Mouse (Mus musculus) lung, embryonic 14.5 days (tissue): ENCODE measurements around the gene Msh5. TPM values are rescaled to one million over a fixed set of nuclear protein-coding genes. Genes with fewer than 3 reads are reported as not detected.
"Not testable (repeated sequence)": the region's sequence is repeated elsewhere in the genome, so short reads cannot be mapped to it uniquely, and the experiment has no call there.

Experiments used
- ATAC-seq: fragments of 200-750 bp; cut with Nextera tagmentation; 2 replicates; pipeline ENCODE4 v1.8.0; 2017; ENCODE audit warnings: mild to moderate bottlenecking, moderate TSS enrichment, moderate library complexity; ENCODE audit not compliant: insufficient read depth
- DNase-seq: peaks from one replicate; pipeline ENCODE4 v3.0.0-alpha.2; 2015
- H3K27ac ChIP-seq: fragments of 300-500 bp; sonication (generic); 2 replicates; pipeline ENCODE4 v1.5.1; 2014; ENCODE audit warnings: low read depth, mild to moderate bottlenecking, moderate library complexity
- H3K27me3 ChIP-seq: fragments of 300-500 bp; sonication (generic); 2 replicates; pipeline ENCODE4 v1.6.1; 2014; ENCODE audit warnings: low read length, control low read depth; ENCODE audit not compliant: insufficient read depth
- H3K36me3 ChIP-seq: fragments of 300-500 bp; sonication (generic); 2 replicates; pipeline ENCODE4 v1.6.1; 2014; ENCODE audit warnings: control low read depth; ENCODE audit not compliant: insufficient read depth
- H3K4me1 ChIP-seq: fragments of 300-500 bp; sonication (generic); 2 replicates; pipeline ENCODE4 v1.6.1; 2014; ENCODE audit warnings: antibody characterized with exemption, control low read depth; ENCODE audit not compliant: insufficient read depth
- H3K4me2 ChIP-seq: fragments of 300-500 bp; sonication (generic); 2 replicates; pipeline ENCODE4 v1.6.1; 2014; ENCODE audit warnings: mild to moderate bottlenecking
- H3K4me3 ChIP-seq: fragments of 300-500 bp; sonication (generic); 2 replicates; pipeline ENCODE4 v1.5.1; 2014; ENCODE audit warnings: low read depth, low read length
- H3K9ac ChIP-seq: fragments of 300-500 bp; sonication (generic); 2 replicates; pipeline ENCODE4 v1.6.1; 2014
- H3K9me3 ChIP-seq: fragments of 300-500 bp; sonication (generic); 2 replicates; pipeline ENCODE4 v1.6.1; 2016; ENCODE audit warnings: low read depth, low read length, control low read depth
- CTCF ChIP-seq: IDR thresholded peaks from 2 replicates; pipeline ENCODE4 v1.5.1; 2016; ENCODE audit warnings: antibody characterized with exemption, low read depth
- WGBS: fragments of 180-500 bp; shearing (Covaris S2); extraction: QIAGEN DNeasy Blood & Tissue Kit; methylation state at CpG from one replicate; pipeline ENCODE4 v1.1.7; 2014; 5-methylcytosine and 5-hydroxymethylcytosine counted together
- polyA plus RNA-seq: library from polyadenylated mRNA; unstranded; fragments of >200 nt; fragmentation: Nextera tagmentation; extraction: Ambion mirVana; gene quantifications from 2 replicates; pipeline ENCODE4 v1.2.1, GENCODE M21; 2014

The Msh5 gene
- polyA plus RNA-seq, 1 experiment from 2014 or later: 4.6 TPM

- ATAC-seq (no peak), DNase-seq (no peak)
- no peaks in the 10 kb centered on the region for H3K27me3 ChIP-seq
- H3K4me3 ChIP-seq: no peak overlapping the region
- no peak overlapping the region for H3K27ac ChIP-seq
- no peak for TF ChIP-seq CTCF
- peaks cover 58% of the 10 kb centered on the region for H3K36me3 ChIP-seq
- H3K4me2 ChIP-seq: no peak overlapping the region; the same call in 1 of the 2 replicates
- no peaks in the 10 kb centered on the region for H3K9me3 ChIP-seq
- H3K9ac ChIP-seq: 0 out of 2 replicates have a peak overlapping the region, but pooled peaks have one; percentile 16
- H3K4me1 ChIP-seq: peaks cover 16% of the 10 kb centered on the region
- 94% methylated on average over 17 of the region's 17 CpGs for WGBS
These were observed 42.3 kb downstream of the Msh5 start for GRCm38 (mm10) chr17:35004075-35004717.

GRCm38 (mm10) chr17:35003022-35003838, 43.3 kb downstream of the Msh5 start:
- H3K9ac ChIP-seq: peak overlapping the region; percentile 96
- H3K27me3 ChIP-seq: no peaks in the 10 kb centered on the region
- peaks cover 58% of the 10 kb centered on the region for H3K36me3 ChIP-seq
- no peak for ATAC-seq
- no peak overlapping the region for H3K27ac ChIP-seq
- no peaks in the 10 kb centered on the region for H3K9me3 ChIP-seq
- H3K4me2 ChIP-seq: peak overlapping the region; percentile 96
- H3K4me1 ChIP-seq: peaks cover 23% of the 10 kb centered on the region
- no peak for TF ChIP-seq CTCF
- H3K4me3 ChIP-seq: peak overlapping the region; percentile 92
- 45% methylated on average over 9 of the region's 9 CpGs for WGBS
- no peak for DNase-seq

GRCm38 (mm10) chr17:35002153-35002865, 44.2 kb downstream of the Msh5 start:
- Histone ChIP-seq H3K9ac (peak overlapping the region; percentile 96), H3K27ac (peak overlapping the region; percentile 97), H3K9me3 (no peaks in the 10 kb centered on the region), H3K4me2 (peak overlapping the region; percentile 96), H3K27me3 (no peaks in the 10 kb centered on the region), H3K4me1 (peaks cover 23% of the 10 kb centered on the region), H3K36me3 (peaks cover 59% of the 10 kb centered on the region), H3K4me3 (peak overlapping the region; percentile 92)
- WGBS: 4% methylated on average over 12 of the region's 12 CpGs
- DNase-seq: peak; percentile 23
- ATAC-seq: no peak
- TF ChIP-seq CTCF: no peak

- Histone ChIP-seq H3K27ac (peak overlapping the region; percentile 97), H3K4me3 (peak overlapping the region; percentile 92), H3K4me1 (peaks cover 23% of the 10 kb centered on the region), H3K9ac (peak overlapping the region; percentile 96), H3K27me3 (no peaks in the 10 kb centered on the region), H3K36me3 (peaks cover 53% of the 10 kb centered on the region), H3K4me2 (peak overlapping the region; percentile 96), H3K9me3 (no peaks in the 10 kb centered on the region)
- DNase-seq (peak; percentile 63), ATAC-seq (peak; percentile 13)
- TF ChIP-seq CTCF: no peak
- WGBS: 1% methylated on average over 35 of the region's 35 CpGs
These were observed 44.9 kb downstream of the Msh5 start for GRCm38 (mm10) chr17:35001452-35002152.

- peak; percentile 96 for DNase-seq
- H3K27ac ChIP-seq: peak within 1 kb of the TSS; percentile 97
- peaks cover 23% of the 10 kb centered on the region for H3K4me1 ChIP-seq
- H3K9ac ChIP-seq: peak within 1 kb of the TSS; percentile 96
- WGBS: under 1% methylated on average over 81 of the region's 83 CpGs
- TF ChIP-seq CTCF: no peak
- H3K4me3 ChIP-seq: peak within 1 kb of the TSS; percentile 92
- H3K36me3 ChIP-seq: peaks cover 50% of the 10 kb centered on the region
- peak; percentile 94 for ATAC-seq
- H3K4me2 ChIP-seq: peak within 1 kb of the TSS; percentile 96
- H3K27me3 ChIP-seq: no peaks in the 10 kb centered on the region
- no peaks in the 10 kb centered on the region for H3K9me3 ChIP-seq
These were observed 45.7 kb downstream of the Msh5 start, which contains the start of gene Vars for GRCm38 (mm10) chr17:35000717-35001451. Vars (plus strand) TSS chr17:35000987.

GRCm38 (mm10) chr17:34999871-35000716, 46.5 kb downstream of the Msh5 start:
- ATAC-seq, H3K27me3 ChIP-seq, H3K9me3 ChIP-seq: not testable (repeated sequence)
- H3K27ac ChIP-seq: peak overlapping the region; percentile 97
- peak; percentile 60 for DNase-seq
- 11% methylated on average over 29 of the region's 32 CpGs for WGBS
- peak overlapping the region; percentile 96 for H3K9ac ChIP-seq
- peaks cover 45% of the 10 kb centered on the region for H3K36me3 ChIP-seq
- peak overlapping the region; percentile 92 for H3K4me3 ChIP-seq
- H3K4me1 ChIP-seq: peaks cover 23% of the 10 kb centered on the region
- peak overlapping the region; percentile 96 for H3K4me2 ChIP-seq
